12 mouse cellular contexts compared by ENCODE assay signal in the genomic region with DNA sequence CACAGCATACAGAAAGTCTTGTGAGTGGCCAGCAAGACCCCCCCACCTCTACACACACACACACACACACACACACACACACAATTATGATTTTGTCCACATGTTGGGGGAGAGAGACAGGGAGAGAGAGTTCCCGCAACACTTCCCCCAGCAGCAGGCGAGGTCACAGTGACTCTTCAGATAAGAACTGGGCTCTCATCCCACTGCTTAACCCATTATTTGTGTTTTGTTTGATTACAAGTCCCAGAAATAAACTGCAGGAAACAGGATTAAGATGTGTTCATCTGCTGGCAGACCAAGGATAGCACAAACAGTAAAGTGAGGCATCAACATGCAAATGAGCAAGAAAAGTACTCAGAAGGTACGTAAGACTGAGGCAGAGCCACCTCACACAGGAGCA. TPM values are rescaled to one million over a fixed set of nuclear protein-coding genes. Genes with fewer than 3 reads are reported as not detected.
DNase-seq lines count a peak whose midpoint lies in the region; ATAC-seq and TF ChIP-seq lines count a peak whose summit lies in the region.
"Had no signal": no experiment of that assay in that cellular context is flagged by ENCODE, and none has a peak within 500 bp of the region (broad histone marks: within the 10 kb centered on the region; RNA-seq: fewer than 3 reads in every experiment).

No protein-coding gene starts in this region.

- 0 out of 2 replicates have a peak overlapping the region, but pooled peaks have one; percentile 10 for H3K4me2 ChIP-seq in heart, postnatal 0 days (ENCODE audit: low read depth, low read length)
- no peak overlapping the region for H3K4me2 ChIP-seq in midbrain, embryonic 13.5 days (replicated peaks)
- H3K4me2 ChIP-seq: neural tube, embryonic 15.5 days had no signal

- no peak overlapping the region for H3K9ac ChIP-seq in heart, postnatal 0 days (replicated peaks; ENCODE audit: low read depth, low read length)
- H3K9ac ChIP-seq in midbrain, embryonic 13.5 days (replicated peaks), result no peak overlapping the region
- H3K9ac ChIP-seq: neural tube, embryonic 15.5 days had no signal

- TF ChIP-seq CTCF in heart, postnatal 0 days (IDR thresholded peaks at IDR 0.05; ENCODE audit: low read depth), result no peak
- TF ChIP-seq CTCF in layer of hippocampus, adult 2 months (conservative IDR thresholded peaks at IDR 0.05), result no peak

- no peaks in the 10 kb centered on the region for H3K36me3 ChIP-seq in heart, postnatal 0 days (replicated peaks; ENCODE audit: control insufficient read depth, insufficient read depth, low read length)
- no peaks in the 10 kb centered on the region for H3K36me3 ChIP-seq in midbrain, embryonic 13.5 days
- H3K36me3 ChIP-seq: limb, embryonic 10.5 days; midbrain, embryonic 10.5 days; neural tube, embryonic 15.5 days had no signal

- intact Hi-C loops in heart, postnatal 25 days (cut with DNase I), result no loop called here

- H3K27ac ChIP-seq in heart, postnatal 0 days (ENCODE audit: low read depth), result peak overlapping the region; percentile 67
- no peak overlapping the region for H3K27ac ChIP-seq in layer of hippocampus, adult 2 months
- H3K27ac ChIP-seq in midbrain, embryonic 13.5 days, result no peak overlapping the region
- H3K27ac ChIP-seq: limb, embryonic 10.5 days; midbrain, embryonic 10.5 days; neural tube, embryonic 15.5 days had no signal

- H3K4me1 ChIP-seq in heart, postnatal 0 days (ENCODE audit: control insufficient read depth, insufficient read depth), result peaks cover 13% of the 10 kb centered on the region
- no peaks in the 10 kb centered on the region for H3K4me1 ChIP-seq in midbrain, embryonic 13.5 days (replicated peaks)
- H3K4me1 ChIP-seq: limb, embryonic 10.5 days; midbrain, embryonic 10.5 days had no signal

- TF ChIP-seq EP300 in heart, postnatal 0 days (IDR thresholded peaks at IDR 0.05; ENCODE audit: low read depth), result no peak

- 12% methylated on average over 3 of the region's 3 CpGs for WGBS in heart, postnatal 0 days
- 77% methylated on average over 3 of the region's 3 CpGs for WGBS in midbrain, embryonic 13.5 days

- no peaks in the 10 kb centered on the region for H3K9me3 ChIP-seq in heart, postnatal 0 days (replicated peaks; ENCODE audit: control insufficient read depth, low read length)
- no peaks in the 10 kb centered on the region for H3K9me3 ChIP-seq in midbrain, embryonic 13.5 days
- H3K9me3 ChIP-seq: limb, embryonic 10.5 days; midbrain, embryonic 10.5 days; neural tube, embryonic 15.5 days had no signal

- peak; percentile 82 for ATAC-seq in heart, postnatal 0 days (ENCODE audit: insufficient read depth, low read depth)
- ATAC-seq in midbrain, embryonic 13.5 days, result no peak

- no peaks in the 10 kb centered on the region for H3K27me3 ChIP-seq in heart, postnatal 0 days (ENCODE audit: control insufficient read depth, insufficient read depth, low read length)
- no peaks in the 10 kb centered on the region for H3K27me3 ChIP-seq in midbrain, embryonic 13.5 days
- H3K27me3 ChIP-seq: neural tube, embryonic 15.5 days had no signal

- DNase-seq in heart, adult 11 months, result peak; percentile 91
- DNase-seq in heart, postnatal 25 days (ENCODE audit: low spot score), result no peak
- DNase-seq in adrenal gland, postnatal 25 days, result peak; percentile 5
- DNase-seq in heart, postnatal 0 days (ENCODE audit: low spot score), result peak; percentile 61
- DNase-seq in lung, postnatal 10 days, result peak; percentile 61
- DNase-seq in layer of hippocampus, adult 2 months (ENCODE audit: low spot score in 2 of 2), result no peak
- no peak for DNase-seq in cerebellum, adult 11 months
- DNase-seq: cerebellum, postnatal 25 days had no signal

- H3K4me3 ChIP-seq in heart, postnatal 0 days (ENCODE audit: low read depth, low read length), result no peak overlapping the region
- no peak overlapping the region for H3K4me3 ChIP-seq in layer of hippocampus, adult 2 months
- no peak overlapping the region for H3K4me3 ChIP-seq in midbrain, embryonic 13.5 days (replicated peaks)
- H3K4me3 ChIP-seq: limb, embryonic 10.5 days; midbrain, embryonic 10.5 days; neural tube, embryonic 15.5 days had no signal

RNA-seq across cellular contexts. Expression of a gene that starts 33.6 kb away (rescaled TPM):
- 10 to 100 TPM; 18.9 to 19.3 TPM for total RNA-seq in heart, postnatal 25 days (2021)
- 17.8 and 23.9 TPM in 2 replicates for total RNA-seq in adrenal gland, postnatal 25 days (2021)
- total RNA-seq in heart, postnatal 0 days (2014; rRNA removed; ENCODE audit: low replicate concordance), result 23.3 and 28.7 TPM in 2 replicates
- polyA plus RNA-seq in heart, postnatal 0 days (2015; fragmentation: Nextera tagmentation; extraction: Ambion mirVana), result 24.6 and 25.7 TPM in 2 replicates
- 10 to 100 TPM; 16.8 to 18.8 TPM for total RNA-seq in layer of hippocampus, adult 2 months (2021)
- polyA plus RNA-seq in midbrain, embryonic 13.5 days (2015; fragmentation: Nextera tagmentation; extraction: Ambion mirVana), result 9.4 and 10.0 TPM in 2 replicates

RNA-seq across cellular contexts. Expression of a gene that starts 37.5 kb away (rescaled TPM):
- total RNA-seq in heart, postnatal 25 days (2021), result 10 to 100 TPM; 13.0 to 17.8 TPM
- total RNA-seq in adrenal gland, postnatal 25 days (2021), result 5.9 and 9.4 TPM in 2 replicates
- total RNA-seq in heart, postnatal 0 days (2014; rRNA removed; ENCODE audit: low replicate concordance), result 15.6 and 39.3 TPM in 2 replicates
- polyA plus RNA-seq in heart, postnatal 0 days (2015; fragmentation: Nextera tagmentation; extraction: Ambion mirVana), result 24.3 and 27.5 TPM in 2 replicates
- total RNA-seq in layer of hippocampus, adult 2 months (2021), result 100 to 1,000 TPM; 110 to 113 TPM
- polyA plus RNA-seq in midbrain, embryonic 13.5 days (2015; fragmentation: Nextera tagmentation; extraction: Ambion mirVana), result 20.7 and 21.7 TPM in 2 replicates

Comparison
In these comparisons a context has a peak if more than half of its experiments do, and no peak if none do; other contexts are left out.
1. DNase-seq: peak in heart, adult 11 months (single experiment), adrenal gland, postnatal 25 days (single experiment), heart, postnatal 0 days (single experiment) and lung, postnatal 10 days (single experiment); none in heart, postnatal 25 days (single experiment), layer of hippocampus, adult 2 months (0 of 2) and cerebellum, adult 11 months (single experiment).